Mouse (Mus musculus): ENCODE data around the gene Vsig10l.

- TF ChIP-seq CTCF (IDR thresholded peaks at IDR 0.05; ENCODE audit: borderline replicate concordance, insufficient read depth, low read depth, low read length): no peak
- TF ChIP-seq POLR2A (IDR thresholded peaks at IDR 0.05; ENCODE audit: borderline replicate concordance, insufficient read depth, low read length): no peak
Observed at GRCm38 (mm10) chr7:43451726-43452125, 11.2 kb upstream of the Vsig10l start.

Measured in cerebellum, adult 2 months (tissue).